Mouse (Mus musculus) heart, embryonic 16.5 days (tissue): ENCODE data around the gene Col6a3. TPM values are rescaled to one million over a fixed set of nuclear protein-coding genes. Genes with fewer than 3 reads are reported as not detected.

Experiments used
- ATAC-seq: fragments of 200-750 bp; cut with Nextera tagmentation; replicated peaks from 2 replicates; pipeline ENCODE4 v1.8.0; 2017; ENCODE audit warnings: moderate number of reproducible peaks; ENCODE audit not compliant: insufficient read depth, low FRiP score; ENCODE audit errors: extremely low read depth
- H3K27ac ChIP-seq: fragments of 300-500 bp; sonication (generic); 2 replicates; pipeline ENCODE4 v1.5.1; 2014; ENCODE audit warnings: mild to moderate bottlenecking, low read length, control low read depth, moderate library complexity
- H3K27me3 ChIP-seq: fragments of 300-500 bp; sonication (generic); 2 replicates; pipeline ENCODE4 v1.6.1; 2014; ENCODE audit warnings: low read length, mixed read lengths; ENCODE audit not compliant: control insufficient read depth, insufficient read depth
- H3K36me3 ChIP-seq: fragments of 300-500 bp; sonication (generic); 2 replicates; pipeline ENCODE4 v1.6.1; 2014; ENCODE audit not compliant: control insufficient read depth, insufficient read depth
- H3K4me1 ChIP-seq: fragments of 300-500 bp; sonication (generic); 2 replicates; pipeline ENCODE4 v1.6.1; 2014; ENCODE audit warnings: low read length, mixed read lengths; ENCODE audit not compliant: control insufficient read depth, insufficient read depth
- H3K4me2 ChIP-seq: fragments of 300-500 bp; sonication (generic); 2 replicates; pipeline ENCODE4 v1.6.1; 2014; ENCODE audit warnings: low read depth, mild to moderate bottlenecking, control low read depth, low read length
- H3K4me3 ChIP-seq: fragments of 300-500 bp; sonication (generic); 2 replicates; pipeline ENCODE4 v1.5.1; 2014; ENCODE audit warnings: mild to moderate bottlenecking, control low read depth, low read length
- H3K9ac ChIP-seq: fragments of 300-500 bp; sonication (generic); 2 replicates; pipeline ENCODE4 v1.6.1; 2014; ENCODE audit warnings: low read length, control low read depth
- H3K9me3 ChIP-seq: fragments of 300-500 bp; sonication (generic); replicated peaks from 2 replicates; pipeline ENCODE4 v1.6.1; 2016; ENCODE audit warnings: low read length; ENCODE audit not compliant: control insufficient read depth
- WGBS: fragments of 180-500 bp; shearing (Covaris S2); extraction: QIAGEN DNeasy Blood & Tissue Kit; methylation state at CpG from one replicate; pipeline ENCODE4 v1.1.7; 2014; 5-methylcytosine and 5-hydroxymethylcytosine counted together
- polyA plus RNA-seq: library from polyadenylated mRNA; unstranded; fragments of >200 nt; fragmentation: Nextera tagmentation; extraction: Ambion mirVana; gene quantifications from 2 replicates; pipeline ENCODE4 v1.2.1, GENCODE M21; 2015

The Col6a3 gene
- polyA plus RNA-seq, 1 experiment from 2014 or later = 29.4 TPM

DNA sequence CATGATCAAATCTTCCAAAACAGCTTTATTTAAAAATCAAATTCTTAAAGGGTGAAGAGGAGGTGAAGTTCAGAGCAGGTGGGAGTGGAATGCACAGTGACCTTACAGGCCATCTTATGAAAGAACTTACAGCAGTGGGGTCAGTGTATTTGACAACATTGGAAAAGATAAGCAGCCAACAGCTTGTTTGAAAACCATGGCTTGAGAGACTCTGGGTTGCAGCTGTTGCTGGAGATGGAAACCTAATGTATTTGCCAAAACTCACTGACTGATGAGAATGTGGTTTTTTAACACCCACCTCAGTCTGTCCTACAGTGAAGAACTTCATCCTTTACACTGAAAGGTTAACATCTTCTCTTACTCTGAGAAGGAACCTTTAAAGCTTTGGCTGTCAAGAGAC is 120.4 kb downstream of the Col6a3 start:
- no peak overlapping the region for H3K4me2 ChIP-seq
- no peak overlapping the region for H3K27ac ChIP-seq
- H3K9ac ChIP-seq = no peak overlapping the region
- no peaks in the 10 kb centered on the region for H3K27me3 ChIP-seq
- no peaks in the 10 kb centered on the region for H3K36me3 ChIP-seq
- no peak overlapping the region for H3K4me3 ChIP-seq
- ATAC-seq = no peak
- H3K4me1 ChIP-seq = 0 out of 2 replicates have a peak, but pooled peaks cover 4% of the 10 kb centered on the region
- no peaks in the 10 kb centered on the region for H3K9me3 ChIP-seq

DNA sequence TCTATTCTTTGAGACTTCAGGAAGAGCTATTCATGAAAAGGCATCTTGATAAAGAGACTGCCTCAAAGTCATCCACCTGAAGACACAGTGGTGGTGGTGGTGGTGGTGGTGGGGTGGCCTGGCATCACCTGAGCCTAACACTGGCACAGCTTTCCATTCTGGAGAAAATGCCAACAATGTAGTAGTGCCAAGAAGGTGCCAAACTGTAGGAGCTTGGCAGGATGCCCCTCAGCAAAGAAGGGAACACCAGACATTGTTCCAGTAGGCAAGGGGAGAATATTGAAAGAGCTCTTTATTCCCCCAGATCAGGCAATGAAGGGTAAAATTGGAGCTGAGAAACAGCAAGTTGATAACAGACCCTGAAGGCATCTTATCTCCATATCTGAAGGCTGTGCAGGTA is 121.8 kb downstream of the Col6a3 start:
- H3K27me3 ChIP-seq = no peaks in the 10 kb centered on the region
- H3K36me3 ChIP-seq = no peaks in the 10 kb centered on the region
- H3K9me3 ChIP-seq = no peaks in the 10 kb centered on the region
- H3K4me1 ChIP-seq = 0 out of 2 replicates have a peak, but pooled peaks cover 4% of the 10 kb centered on the region
- no peak overlapping the region for H3K4me3 ChIP-seq
- ATAC-seq = no peak
- H3K4me2 ChIP-seq = no peak overlapping the region
- H3K27ac ChIP-seq = no peak overlapping the region
- H3K9ac ChIP-seq = no peak overlapping the region

DNA sequence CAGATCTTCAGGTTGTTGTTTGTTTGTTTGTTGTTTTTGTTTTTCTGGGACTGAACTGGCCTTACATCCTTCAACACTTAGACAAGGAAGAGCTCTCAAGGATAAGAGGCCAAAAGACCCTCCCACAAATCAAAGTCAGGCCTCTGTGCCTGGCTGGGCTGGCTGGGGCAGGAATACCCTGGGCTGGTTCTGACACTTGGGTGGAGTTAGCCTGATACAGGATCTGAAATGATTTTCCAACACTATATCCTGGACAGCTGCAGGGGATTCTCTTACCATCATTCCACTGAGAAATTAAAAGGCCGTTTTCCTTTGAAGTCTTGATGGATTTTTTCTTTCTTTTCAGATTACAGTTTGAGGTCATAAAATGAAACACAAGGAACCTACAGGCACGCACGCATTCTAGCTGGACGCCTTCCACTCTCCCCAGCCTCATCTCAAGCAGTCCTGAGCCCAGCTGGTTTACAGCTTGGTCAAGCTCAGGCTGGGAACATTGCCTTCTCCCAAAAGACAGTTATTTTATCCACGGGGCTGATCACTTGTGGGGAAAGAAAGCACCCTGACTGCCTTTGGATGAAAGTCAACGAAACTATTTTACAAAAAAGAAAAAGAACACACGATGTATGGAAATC is 123.0 kb downstream of the Col6a3 start:
- Histone ChIP-seq H3K9ac (no peak overlapping the region), H3K27me3 (no peaks in the 10 kb centered on the region), H3K27ac (no peak overlapping the region), H3K9me3 (no peaks in the 10 kb centered on the region), H3K4me2 (no peak overlapping the region), H3K4me1 (0 out of 2 replicates have a peak, but pooled peaks cover 4% of the 10 kb centered on the region), H3K4me3 (no peak overlapping the region), H3K36me3 (no peaks in the 10 kb centered on the region)
- WGBS = 65% methylated on average over 7 of the region's 7 CpGs
- no peak for ATAC-seq

DNA sequence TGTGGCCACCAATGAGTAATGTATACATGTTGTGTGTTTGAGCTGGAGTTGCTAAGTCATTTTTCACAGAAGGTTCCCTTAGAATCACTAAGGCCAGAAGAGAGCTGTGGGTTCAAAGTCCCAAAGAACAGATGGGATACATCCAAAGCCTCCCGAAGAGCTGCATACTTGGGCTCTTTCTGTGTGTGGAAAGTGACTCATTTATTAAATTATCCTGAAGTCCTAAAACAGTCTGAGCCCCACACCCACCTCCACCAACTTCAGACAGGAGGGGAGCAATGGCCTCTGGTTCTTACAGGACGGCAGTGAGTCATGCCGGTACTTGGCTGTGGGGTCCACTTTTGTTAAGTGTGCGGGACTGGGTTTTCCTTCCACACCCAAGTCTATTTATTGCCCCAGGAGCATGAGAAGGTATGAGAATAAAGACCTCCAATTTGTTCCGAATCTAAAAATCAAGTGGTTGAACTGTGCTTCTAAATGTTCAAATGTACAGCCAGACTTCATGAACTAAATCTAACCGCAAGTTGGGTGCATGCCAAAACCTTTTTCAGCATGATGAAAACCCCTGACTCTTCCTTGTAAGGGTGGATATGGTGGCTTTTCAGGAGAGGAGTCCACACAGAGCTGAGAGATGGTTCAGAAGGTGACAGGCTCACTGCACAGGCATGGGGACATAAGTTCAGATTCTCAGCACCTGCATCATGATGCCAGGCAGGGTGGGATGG is 124.8 kb downstream of the Col6a3 start:
- H3K9me3 ChIP-seq = no peaks in the 10 kb centered on the region
- H3K4me1 ChIP-seq = 0 out of 2 replicates have a peak, but pooled peaks cover 4% of the 10 kb centered on the region
- no peak overlapping the region for H3K4me3 ChIP-seq
- no peak for ATAC-seq
- H3K27me3 ChIP-seq = no peaks in the 10 kb centered on the region
- H3K27ac ChIP-seq = no peak overlapping the region
- no peaks in the 10 kb centered on the region for H3K36me3 ChIP-seq
- H3K4me2 ChIP-seq = no peak overlapping the region
- 56% methylated on average over 6 of the region's 6 CpGs for WGBS
- H3K9ac ChIP-seq = no peak overlapping the region

DNA sequence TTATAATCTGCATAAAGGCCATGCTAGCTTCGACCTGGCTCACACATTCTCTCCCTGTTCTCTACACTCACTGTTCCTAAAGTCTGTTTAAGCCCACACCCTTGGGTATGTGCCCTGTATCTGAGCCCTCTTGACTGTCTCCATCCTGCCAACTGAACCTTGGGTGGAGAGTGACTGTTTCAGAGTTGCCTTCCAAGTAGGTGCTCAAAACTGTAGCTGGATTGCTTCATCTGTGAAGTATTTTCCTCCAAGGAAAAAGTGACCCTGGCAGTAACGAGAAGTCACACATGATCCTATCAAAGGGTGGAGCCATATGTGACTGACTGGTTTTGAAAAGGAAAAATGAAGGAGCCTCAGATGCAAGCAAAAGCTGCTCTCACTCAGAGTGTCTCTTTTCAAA is 127.5 kb downstream of the Col6a3 start:
- Histone ChIP-seq H3K27me3 (no peaks in the 10 kb centered on the region), H3K9ac (no peak overlapping the region), H3K36me3 (no peaks in the 10 kb centered on the region), H3K4me3 (no peak overlapping the region), H3K4me2 (no peak overlapping the region), H3K9me3 (no peaks in the 10 kb centered on the region), H3K4me1 (0 out of 2 replicates have a peak, but pooled peaks cover 4% of the 10 kb centered on the region), H3K27ac (no peak overlapping the region)
- WGBS = 58% methylated on average over 2 of the region's 2 CpGs
- ATAC-seq = no peak

Other genes starting within 250 kb of the Col6a3 start
- 117 and 121 TPM in 2 replicates for gene Cops8, start 241.0 kb downstream of the Col6a3 start, polyA plus RNA-seq
- gene Mlph, start 71.1 kb upstream of the Col6a3 start, polyA plus RNA-seq = 0.33 and 0.66 TPM in 2 replicates
- gene Prlh, start 109.1 kb upstream of the Col6a3 start, polyA plus RNA-seq = not detected in 2 replicates
- gene Rab17, start 125.7 kb upstream of the Col6a3 start, polyA plus RNA-seq = 3.8 and 4.6 TPM in 2 replicates
- 156 TPM in 2 replicates for gene Lrrfip1, start 154.8 kb upstream of the Col6a3 start, polyA plus RNA-seq